Mouse (Mus musculus) small intestine, adult 2 months (tissue): ENCODE data around the gene Crlf3. TPM values are rescaled to one million over a fixed set of nuclear protein-coding genes. Genes with fewer than 3 reads are reported as not detected.
"Not testable (repeated sequence)": the region's sequence is repeated elsewhere in the genome, so short reads cannot be mapped to it uniquely, and the experiment has no call there.

ENCODE experiments used
- H3K27ac ChIP-seq: fragments of 200-500 bp; 2 replicates; pipeline ENCODE4 v1.5.1; 2012; ENCODE audit warnings: low read depth, low read length, control low read depth, inconsistent platforms; ENCODE audit not compliant: insufficient read depth
- H3K27me3 ChIP-seq: fragments of 200-500 bp; 2 replicates; pipeline ENCODE4 v1.6.1; 2012; ENCODE audit warnings: mild to moderate bottlenecking, moderate library complexity, low read length, inconsistent platforms; ENCODE audit not compliant: control insufficient read depth, insufficient read depth
- H3K36me3 ChIP-seq: fragments of 200-500 bp; 2 replicates; pipeline ENCODE4 v1.6.1; 2012; ENCODE audit warnings: mild to moderate bottlenecking, low read length, control low read depth, inconsistent platforms; ENCODE audit not compliant: control insufficient read depth, insufficient read depth
- H3K4me1 ChIP-seq: fragments of 200-500 bp; 2 replicates; pipeline ENCODE4 v1.6.1; 2012; ENCODE audit warnings: low read length, inconsistent platforms, mixed read lengths; ENCODE audit not compliant: control insufficient read depth, insufficient read depth, insufficient read length
- H3K4me3 ChIP-seq: fragments of 200-500 bp; 2 replicates; pipeline ENCODE4 v1.5.1; 2012; ENCODE audit warnings: low read depth, mild to moderate bottlenecking, control low read depth, inconsistent platforms, low read length, moderate library complexity
- CTCF ChIP-seq: fragments of 200-500 bp; IDR thresholded peaks from 2 replicates; pipeline ENCODE4 v1.5.1; 2012; ENCODE audit warnings: low read depth, mild to moderate bottlenecking, control low read depth, inconsistent platforms, low read length, moderate library complexity, mixed read lengths; ENCODE audit not compliant: insufficient replicate concordance, insufficient read length; ENCODE audit errors: extremely low read depth
- POLR2A ChIP-seq: fragments of 200-500 bp; IDR thresholded peaks from 2 replicates; pipeline ENCODE4 v1.6.1; 2012; ENCODE audit warnings: low read depth, mild to moderate bottlenecking, control low read depth, inconsistent platforms, low read length, moderate library complexity
- WGBS: fragments of 180-500 bp; shearing (Covaris S2); methylation state at CpG from one replicate; pipeline ENCODE4 v1.1.7; 2018; 5-methylcytosine and 5-hydroxymethylcytosine counted together
- polyA plus RNA-seq: library from polyadenylated mRNA; depleted of rRNA; stranded (reverse); fragments of >200 nt; gene quantifications from 2 replicates; pipeline ENCODE4 v1.2.3, GENCODE M21; 2012; rRNA removed

Crlf3 gene
- polyA plus RNA-seq, 1 experiment = 9.4 TPM

DNA sequence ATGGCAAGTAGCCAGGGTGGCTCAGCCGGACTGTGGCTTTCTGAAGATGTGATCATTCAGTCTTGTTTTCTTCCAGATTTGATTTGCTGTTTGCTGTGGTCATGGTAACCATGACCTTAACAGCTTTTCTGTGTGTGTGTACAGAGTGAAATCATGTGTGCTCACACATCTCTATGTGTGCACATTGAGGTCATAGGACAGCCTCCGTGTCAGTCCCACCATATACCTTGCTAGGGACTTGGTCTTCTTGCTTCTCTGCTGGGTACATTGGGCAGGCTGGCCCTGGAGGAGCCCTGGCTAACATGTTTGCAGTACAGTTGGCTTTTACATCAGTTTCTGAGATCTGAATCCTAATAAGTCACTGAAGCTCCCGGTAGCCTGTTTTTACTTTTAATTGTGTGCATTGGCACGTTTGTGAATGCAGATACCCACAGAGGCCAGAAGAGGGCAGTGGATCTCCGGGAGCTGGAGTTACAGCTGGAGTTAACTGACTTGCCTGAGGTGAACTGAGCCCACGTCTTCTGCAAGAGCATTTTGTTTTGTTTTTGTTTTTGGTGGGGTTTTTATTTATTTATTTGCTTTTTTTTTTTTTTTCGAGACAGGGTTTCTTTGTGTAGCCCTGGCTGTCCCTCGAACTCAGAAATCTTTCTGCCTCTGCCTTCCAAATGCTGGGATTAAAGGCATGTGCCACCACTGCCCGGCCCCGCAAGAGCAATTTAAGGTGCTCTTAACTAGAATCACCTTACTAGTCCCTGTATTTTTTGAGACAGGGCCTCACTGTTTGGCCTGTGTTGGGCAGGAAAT lies 38.0 kb downstream of the Crlf3 start:
- Histone ChIP-seq H3K36me3 (peaks cover 8% of the 10 kb centered on the region), H3K27ac (no peak overlapping the region), H3K4me3 (no peak overlapping the region), H3K27me3 (no peaks in the 10 kb centered on the region), H3K4me1 (no peaks in the 10 kb centered on the region)
- TF ChIP-seq CTCF (peak; percentile 75; the same call in 1 of the 2 replicates), POLR2A (no peak)
- WGBS = 49% methylated on average over 10 of the region's 10 CpGs

GRCm38 (mm10) chr11:80037495-80037894 lies 43.3 kb downstream of the Crlf3 start:
- Histone ChIP-seq H3K27ac (no peak overlapping the region), H3K27me3 (no peaks in the 10 kb centered on the region), H3K36me3 (peaks cover 15% of the 10 kb centered on the region), H3K4me1 (no peaks in the 10 kb centered on the region), H3K4me3 (no peak overlapping the region)
- TF ChIP-seq CTCF (no peak), POLR2A (no peak)
- WGBS = 72% methylated on average over 8 of the region's 8 CpGs

GRCm38 (mm10) chr11:80021306-80021705 lies 59.5 kb downstream of the Crlf3 start:
- H3K4me1 ChIP-seq = no peaks in the 10 kb centered on the region
- H3K27me3 ChIP-seq = no peaks in the 10 kb centered on the region
- no peak overlapping the region for H3K4me3 ChIP-seq
- WGBS = 96% methylated on average over 4 of the region's 4 CpGs
- H3K36me3 ChIP-seq = peaks cover 50% of the 10 kb centered on the region
- TF ChIP-seq CTCF (no peak), POLR2A (no peak)
- H3K27ac ChIP-seq = no peak overlapping the region

- Histone ChIP-seq H3K27me3 (no peaks in the 10 kb centered on the region), H3K4me1 (no peaks in the 10 kb centered on the region), H3K27ac (no peak overlapping the region), H3K4me3 (no peak overlapping the region), H3K36me3 (peaks cover 48% of the 10 kb centered on the region)
- WGBS = 88% methylated on average over 1 of the region's 1 CpGs
- TF ChIP-seq CTCF (no peak), POLR2A (no peak)
These were observed 61.0 kb downstream of the Crlf3 start for GRCm38 (mm10) chr11:80019792-80020191.

- H3K27ac ChIP-seq, H3K4me1 ChIP-seq, H3K27me3 ChIP-seq, H3K4me3 ChIP-seq: not testable (repeated sequence)
- WGBS = 90% methylated on average over 5 of the region's 5 CpGs
- H3K36me3 ChIP-seq = peaks cover 48% of the 10 kb centered on the region
These were observed 64.3 kb downstream of the Crlf3 start for GRCm38 (mm10) chr11:80016533-80016932.

Other genes with a start within 250 kb of the Crlf3 start
- gene Utp6, start 118.6 kb downstream of the Crlf3 start, polyA plus RNA-seq = 0.52 and 0.96 TPM in 2 replicates
- 0.93 and 2.0 TPM in 2 replicates for gene Suz12, start 87.9 kb downstream of the Crlf3 start, polyA plus RNA-seq
- 0.10 and 0.18 TPM in 2 replicates for gene Atad5, start 8.4 kb upstream of the Crlf3 start, polyA plus RNA-seq
- 0.60 and 1.1 TPM in 2 replicates for gene Tefm, start 61.2 kb upstream of the Crlf3 start, polyA plus RNA-seq
- 17.3 and 23.2 TPM in 2 replicates for gene Adap2, start 73.1 kb upstream of the Crlf3 start, polyA plus RNA-seq
- gene Rnf135, start 102.9 kb upstream of the Crlf3 start, polyA plus RNA-seq = 4.3 and 5.9 TPM in 2 replicates
- gene Rhot1, start 128.0 kb upstream of the Crlf3 start, polyA plus RNA-seq = 1.8 and 3.0 TPM in 2 replicates
- 1.1 and 1.5 TPM in 2 replicates for gene Rhbdl3, start 219.9 kb upstream of the Crlf3 start, polyA plus RNA-seq